Comparison of ENCODE assay signal across 7 mouse cellular contexts in the genomic region with DNA sequence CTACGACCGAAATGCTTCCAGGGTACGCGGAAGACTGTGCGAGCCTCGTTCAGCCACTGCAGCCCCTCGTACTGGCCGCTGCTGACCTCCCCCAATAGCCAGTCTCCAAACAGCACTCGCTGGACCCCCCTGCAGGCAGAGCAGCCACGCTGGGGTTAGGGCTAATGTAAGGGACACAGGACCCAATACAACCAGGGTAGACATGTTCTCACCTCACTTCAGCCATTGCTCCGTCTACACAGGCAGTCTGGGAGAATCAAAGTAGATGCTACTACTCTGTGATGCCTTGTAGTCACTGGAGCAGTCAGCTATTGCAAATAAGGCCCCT. TPM values are rescaled to one million over a fixed set of nuclear protein-coding genes. Genes with fewer than 3 reads are reported as not detected.
DNase-seq lines count a peak whose midpoint lies in the region; ATAC-seq and TF ChIP-seq lines count a peak whose summit lies in the region.

No protein-coding gene starts in this region.

- H3K27ac ChIP-seq in liver, adult 2 months (replicated peaks; ENCODE audit: insufficient read depth, low read depth, low read length), result no peak overlapping the region
- H3K27ac ChIP-seq in hindbrain, embryonic 14.5 days, result no peak overlapping the region

- DNase-seq in liver, adult 2 months (ENCODE audit: extremely low read depth, low read depth, low spot score), result no peak
- no peak for DNase-seq in liver
- DNase-seq in c-Kit-positive CD71-positive TER-119-negative erythroid progenitor cells, embryonic 14.5 days (ENCODE audit: low read depth), result peak; percentile 14
- no peak for DNase-seq in hindbrain, embryonic 14.5 days (ENCODE audit: low spot score)
- DNase-seq in cerebellum, postnatal 36 days, result no peak
- no peak for DNase-seq in frontal cortex, postnatal 10 days (ENCODE audit: low spot score in 2 of 2)

- no peak overlapping the region for H3ac ChIP-seq in myocyte (ENCODE audit: control insufficient read depth, insufficient read length)

- peak overlapping the region; percentile 32 for H3K9ac ChIP-seq in liver, adult 2 months (ENCODE audit: low read depth, low read length)
- H3K9ac ChIP-seq in hindbrain, embryonic 14.5 days, result peak overlapping the region; percentile 33; the same call in 1 of the 2 replicates

- peaks cover 12% of the 10 kb centered on the region; the same call in 1 of the 2 replicates for H3K4me1 ChIP-seq in liver, adult 2 months (ENCODE audit: control insufficient read depth, insufficient read depth, low read length)
- 0 out of 2 replicates have a peak, but pooled peaks cover 7% of the 10 kb centered on the region for H3K4me1 ChIP-seq in hindbrain, embryonic 14.5 days (replicated peaks; ENCODE audit: control insufficient read depth, insufficient read depth, low read length)

- peak overlapping the region; percentile 46 for H3K4me3 ChIP-seq in liver, adult 2 months (ENCODE audit: insufficient read depth, low read depth, low read length)
- no peak overlapping the region for H3K4me3 ChIP-seq in hindbrain, embryonic 14.5 days (replicated peaks; ENCODE audit: low read length)
- peak overlapping the region; percentile 40 for H3K4me3 ChIP-seq in myocyte

- no peak for ATAC-seq in hindbrain, embryonic 14.5 days (ENCODE audit: low FRiP score)

- H3K36me3 ChIP-seq in liver, adult 2 months (ENCODE audit: control insufficient read depth, insufficient read depth, low read length), result peaks cover 12% of the 10 kb centered on the region; the same call in 1 of the 2 replicates
- peaks cover 42% of the 10 kb centered on the region for H3K36me3 ChIP-seq in hindbrain, embryonic 14.5 days (replicated peaks; ENCODE audit: control insufficient read depth, insufficient read depth)
- H3K36me3 ChIP-seq in myocyte (ENCODE audit: control insufficient read depth, insufficient read depth), result peaks cover 11% of the 10 kb centered on the region

- WGBS in liver, adult 2 months, result 36% methylated on average over 11 of the region's 11 CpGs
- 37% methylated on average over 11 of the region's 11 CpGs for WGBS in hindbrain, embryonic 14.5 days

- no peaks in the 10 kb centered on the region for H3K9me3 ChIP-seq in hindbrain, embryonic 14.5 days (ENCODE audit: control insufficient read depth, low read length)

- TF ChIP-seq POLR2A in liver, adult 2 months (IDR thresholded peaks at IDR 0.05; ENCODE audit: extremely low read depth, insufficient read depth, low read length), result no peak
- TF ChIP-seq POLR2A in myocyte (IDR thresholded peaks at IDR 0.05; ENCODE audit: insufficient read length, low read depth), result no peak

- no peaks in the 10 kb centered on the region for H3K79me2 ChIP-seq in liver, adult 2 months (ENCODE audit: control insufficient read depth, insufficient read depth, low read length)
- H3K79me2 ChIP-seq in myocyte (ENCODE audit: control insufficient read depth, insufficient read depth), result no peaks in the 10 kb centered on the region

- no peaks in the 10 kb centered on the region for H3K27me3 ChIP-seq in liver, adult 2 months (ENCODE audit: control insufficient read depth, insufficient read depth, low read length)
- H3K27me3 ChIP-seq in hindbrain, embryonic 14.5 days (ENCODE audit: control insufficient read depth, insufficient read depth, low read length), result no peaks in the 10 kb centered on the region
- no peaks in the 10 kb centered on the region for H3K27me3 ChIP-seq in myocyte (ENCODE audit: control insufficient read depth, insufficient read depth, insufficient read length)

- no peak for TF ChIP-seq CTCF in liver, adult 2 months (IDR thresholded peaks at IDR 0.05; ENCODE audit: low read depth, low read length)

- peak overlapping the region; percentile 49 for H3K4me2 ChIP-seq in hindbrain, embryonic 14.5 days (replicated peaks)
- peak overlapping the region; percentile 75 for H3K4me2 ChIP-seq in myocyte (ENCODE audit: low read depth)

TF ChIP-seq in myocyte, 11 proteins besides CTCF, POLR2A, EP300 and RAD21:
- no peak for TF ChIP-seq USF1 (IDR thresholded peaks at IDR 0.05; ENCODE audit: low read depth)
- no peak for TF ChIP-seq E2F4 (IDR thresholded peaks at IDR 0.05; ENCODE audit: insufficient read depth)
- TF ChIP-seq TCF3 (IDR thresholded peaks at IDR 0.05; ENCODE audit: insufficient read length, low read depth), result no peak
- no peak for TF ChIP-seq CEBPB (IDR thresholded peaks at IDR 0.05; ENCODE audit: insufficient read depth, poor library complexity, severe bottlenecking)
- TF ChIP-seq POLR2AphosphoS2 (IDR thresholded peaks at IDR 0.05; ENCODE audit: insufficient read length, low read depth), result no peak
- no peak for TF ChIP-seq SRF (IDR thresholded peaks at IDR 0.05; ENCODE audit: control insufficient read depth, insufficient read length, low read depth)
- no peak for TF ChIP-seq MYOD1 (IDR thresholded peaks at IDR 0.05; ENCODE audit: control insufficient read depth in 1 of 3, insufficient read length in 2 of 3, low read depth in 2 of 3)
- TF ChIP-seq TCF12 (IDR thresholded peaks at IDR 0.05; ENCODE audit: insufficient read depth, poor library complexity, severe bottlenecking), result no peak
- no peak for TF ChIP-seq REST (IDR thresholded peaks at IDR 0.05; ENCODE audit: insufficient read depth, insufficient read length)
- no peak for TF ChIP-seq MYOG (IDR thresholded peaks at IDR 0.05; ENCODE audit: control insufficient read depth in 1 of 3, insufficient read depth in 1 of 3, insufficient read length in 2 of 3, low read depth in 2 of 3)
- TF ChIP-seq MAX (IDR thresholded peaks at IDR 0.05; ENCODE audit: low read depth), result no peak
TF ChIP-seq in myocyte: peak in this region for 0.

RNA-seq across cellular contexts. Expression of gene Irf7, which starts 0.9 kb away (rescaled TPM):
- 22.8 and 32.2 TPM in 2 replicates for total RNA-seq in liver, adult 2 months (2014; rRNA removed)
- 42.4 and 102 TPM in 2 replicates for polyA plus RNA-seq in liver, adult 2 months (2012; rRNA removed)
- 1.4 and 1.6 TPM in 2 replicates for polyA plus RNA-seq in hindbrain, embryonic 14.5 days (2014; fragmentation: Nextera tagmentation; extraction: Ambion mirVana)
- polyA plus RNA-seq in myocyte (2012; fragmentation: generic; extraction: Trizol), result 0.97 TPM

RNA-seq across cellular contexts. Expression of gene Cdhr5, which starts 11.2 kb away (rescaled TPM):
- 18.5 and 40.3 TPM in 2 replicates for total RNA-seq in liver, adult 2 months (2014; rRNA removed)
- 31.2 and 31.7 TPM in 2 replicates for polyA plus RNA-seq in liver, adult 2 months (2012; rRNA removed)
- not detected in 2 replicates for polyA plus RNA-seq in hindbrain, embryonic 14.5 days (2014; fragmentation: Nextera tagmentation; extraction: Ambion mirVana)
- polyA plus RNA-seq in myocyte (2012; fragmentation: generic; extraction: Trizol), result 0.07 TPM

RNA-seq across cellular contexts. Expression of gene Sct, which starts 13.6 kb away (rescaled TPM):
- not detected in 2 replicates for total RNA-seq in liver, adult 2 months (2014; rRNA removed)
- polyA plus RNA-seq in liver, adult 2 months (2012; rRNA removed), result not detected in 2 replicates
- 3.2 and 4.1 TPM in 2 replicates for polyA plus RNA-seq in hindbrain, embryonic 14.5 days (2014; fragmentation: Nextera tagmentation; extraction: Ambion mirVana)
- 0.68 TPM for polyA plus RNA-seq in myocyte (2012; fragmentation: generic; extraction: Trizol)

RNA-seq across cellular contexts. Expression of gene Drd4, which starts 26.4 kb away (rescaled TPM):
- total RNA-seq in liver, adult 2 months (2014; rRNA removed), result not detected in 2 replicates
- polyA plus RNA-seq in liver, adult 2 months (2012; rRNA removed), result not detected in 2 replicates
- 0.65 and 0.88 TPM in 2 replicates for polyA plus RNA-seq in hindbrain, embryonic 14.5 days (2014; fragmentation: Nextera tagmentation; extraction: Ambion mirVana)
- polyA plus RNA-seq in myocyte (2012; fragmentation: generic; extraction: Trizol), result not detected

RNA-seq across cellular contexts. Expression of gene Phrf1, which starts 36.8 kb away (rescaled TPM):
- total RNA-seq in liver, adult 2 months (2014; rRNA removed), result 8.1 and 12.6 TPM in 2 replicates
- 6.7 and 9.2 TPM in 2 replicates for polyA plus RNA-seq in liver, adult 2 months (2012; rRNA removed)
- 61.8 and 63.5 TPM in 2 replicates for polyA plus RNA-seq in hindbrain, embryonic 14.5 days (2014; fragmentation: Nextera tagmentation; extraction: Ambion mirVana)
- 44.5 TPM for polyA plus RNA-seq in myocyte (2012; fragmentation: generic; extraction: Trizol)

Comparison
In these comparisons a context has a peak if more than half of its experiments do, and no peak if none do; other contexts are left out.
1. RNA of gene Irf7, which starts 0.9 kb away (polyA plus RNA-seq): 42.4 to 102 TPM in liver, adult 2 months; 1.4 to 1.6 TPM in hindbrain, embryonic 14.5 days and 0.97 TPM in myocyte (single experiment); every median in the first group is over 10 times any median in the second.
2. RNA of gene Cdhr5, which starts 11.2 kb away (polyA plus RNA-seq): 31.2 to 31.7 TPM in liver, adult 2 months; 0.07 TPM in myocyte (single experiment) and not detected in hindbrain, embryonic 14.5 days; every median in the first group is over 10 times any median in the second.